Mouse (Mus musculus) left cerebral cortex, postnatal 14 days (tissue): ENCODE data around the gene Fbxl15. TPM values are rescaled to one million over a fixed set of nuclear protein-coding genes. Genes with fewer than 3 reads are reported as not detected.

Experiments used
- DNase-seq, 2 experiments: peaks; one replicate each; pipeline ENCODE4 v3.0.0; 2021 to 2022; ENCODE audit warnings: low spot score in 2 of 2, mixed read lengths in 1 of 2
- intact Hi-C: fragments of 180-260 bp; cut with DNase I; formaldehyde crosslinking; loops from one replicate; pipeline ENCODE4 v1.15.1; 2025
- total RNA-seq, 2 experiments: library from RNA; stranded (reverse); gene quantifications; 2 replicates each; pipeline ENCODE4 v1.2.3; 2021

Gene Fbxl15
- total RNA-seq, 2 experiments from 2014 or later: 26.4 to 50.4 TPM

DNA sequence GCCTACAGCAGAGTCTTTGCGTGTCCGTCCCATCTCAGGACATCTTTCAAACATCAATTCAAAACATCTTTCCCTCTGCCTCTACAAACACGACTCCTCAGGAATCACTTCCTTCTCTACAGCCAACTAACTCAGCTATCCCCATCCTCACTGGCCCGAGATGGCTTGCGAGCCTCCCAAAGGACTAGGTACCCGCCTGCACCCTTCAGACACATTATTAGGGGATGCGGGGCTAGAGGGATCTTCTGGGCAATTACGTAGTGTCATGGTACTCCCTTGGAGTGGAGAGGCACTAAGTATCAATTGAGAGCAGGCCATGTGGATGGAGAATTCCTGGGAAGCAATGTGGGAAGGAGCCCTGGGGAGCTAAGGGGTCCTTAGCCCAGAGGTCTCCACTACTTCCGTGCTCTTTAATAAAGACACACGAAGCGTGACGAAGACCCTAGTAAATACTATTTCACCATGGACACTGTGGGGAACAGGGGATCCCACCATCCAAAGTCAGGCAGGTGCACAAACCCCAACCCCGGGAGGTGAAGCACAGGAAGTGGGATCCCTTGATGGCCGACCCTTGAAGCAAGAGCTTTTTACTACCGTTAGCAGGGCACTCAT lies 9.8 kb downstream of the Fbxl15 start:
- intact Hi-C loops: loop anchor here (5.0 kb wide), 1 partner anchor 109 kb away; no protein-coding TSS in a partner anchor
- no peak for DNase-seq

DNA sequence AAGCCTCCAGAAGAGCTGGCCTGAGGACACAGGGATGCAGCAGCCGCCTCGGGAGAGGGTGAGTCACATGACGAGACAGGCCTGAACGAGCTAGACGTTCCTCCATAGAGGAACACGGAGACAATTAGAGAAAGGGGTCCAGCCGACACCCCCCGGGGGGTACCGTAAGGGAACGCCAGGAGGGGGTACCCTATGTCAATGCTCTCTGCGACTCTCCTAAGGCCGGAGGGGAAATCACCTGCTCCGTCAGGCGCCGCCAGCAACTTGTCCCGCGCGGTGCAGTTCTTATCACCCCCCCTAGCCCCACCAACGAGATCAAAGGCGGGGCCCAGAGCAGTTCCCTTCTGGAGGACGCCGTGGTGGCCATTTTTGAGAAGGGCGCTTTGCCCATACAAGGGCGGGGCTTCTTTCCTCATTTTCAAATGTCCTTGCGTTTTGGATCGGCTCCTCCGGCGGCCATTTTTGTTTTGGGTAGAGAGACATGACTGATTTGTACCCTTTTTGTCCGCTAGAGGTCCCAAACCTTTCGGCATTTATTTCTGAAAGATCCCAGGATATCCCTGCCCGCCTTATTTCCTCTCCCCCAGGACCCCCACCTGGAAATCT lies 10.4 kb downstream of the Fbxl15 start, which contains the start of gene Cuedc2:
TSS of gene Cuedc2 (minus strand) at position 372 of the 606 bp plus-strand sequence.
- peak; percentile 99 for DNase-seq
- intact Hi-C loops: loop anchor here (5.0 kb wide), 1 partner anchor 109 kb away; no protein-coding TSS in a partner anchor

DNA sequence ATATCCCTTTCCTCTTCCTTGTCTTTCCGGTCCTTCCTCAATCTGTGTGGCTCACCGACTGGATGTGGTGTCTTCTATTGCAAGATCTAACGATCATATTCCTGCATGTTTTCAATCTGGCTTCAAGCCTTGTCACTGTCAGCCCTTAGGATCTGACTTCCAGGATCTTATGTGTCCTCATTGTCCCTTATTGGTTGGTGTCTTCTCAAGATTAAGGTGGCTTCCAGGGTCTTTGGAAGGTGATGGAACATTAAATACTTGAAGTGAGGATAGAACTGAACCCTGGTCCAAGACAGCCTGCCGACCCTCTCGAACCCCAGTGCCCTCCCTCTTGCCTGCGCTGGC lies 10.9 kb downstream of the Fbxl15 start:
- no peak for DNase-seq
- intact Hi-C loops: loop anchor here (5.0 kb wide), 1 partner anchor 108 kb away; no protein-coding TSS in a partner anchor

DNA sequence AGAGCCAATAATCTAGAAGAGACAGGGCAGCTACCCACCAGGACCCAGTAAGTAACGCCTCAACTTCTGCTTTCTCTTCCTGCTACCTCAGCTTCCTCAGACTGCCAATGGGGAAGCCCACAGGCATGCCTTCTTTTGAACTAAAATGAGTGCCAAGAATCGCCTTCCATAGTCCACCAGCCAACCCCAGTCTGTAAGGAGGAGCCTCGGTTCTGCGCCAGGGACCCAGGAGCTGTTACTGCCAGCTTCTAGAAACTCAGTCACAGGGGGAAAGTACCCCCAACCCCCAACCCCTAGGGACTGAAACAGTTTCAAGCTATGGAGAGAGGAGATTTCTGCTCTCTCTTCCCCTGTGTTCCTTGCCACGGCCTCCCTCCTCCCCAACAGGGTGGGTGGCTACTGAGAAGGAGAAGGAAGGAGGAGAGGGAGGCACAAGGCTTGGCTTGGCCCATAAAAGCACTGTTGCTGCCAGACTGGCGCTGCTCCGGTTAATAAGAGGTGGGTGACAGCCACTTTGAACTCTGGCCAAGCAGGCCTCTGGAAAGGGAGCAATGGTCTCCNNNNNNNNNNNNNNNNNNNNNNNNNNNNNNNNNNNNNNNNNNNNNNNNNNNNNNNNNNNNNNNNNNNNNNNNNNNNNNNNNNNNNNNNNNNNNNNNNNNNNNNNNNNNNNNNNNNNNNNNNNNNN lies 11.4 kb downstream of the Fbxl15 start:
- DNase-seq: peak; percentile 53 to 62
- intact Hi-C loops: loop anchor here (5.0 kb wide), 1 partner anchor 108 kb away; no protein-coding TSS in a partner anchor

DNA sequence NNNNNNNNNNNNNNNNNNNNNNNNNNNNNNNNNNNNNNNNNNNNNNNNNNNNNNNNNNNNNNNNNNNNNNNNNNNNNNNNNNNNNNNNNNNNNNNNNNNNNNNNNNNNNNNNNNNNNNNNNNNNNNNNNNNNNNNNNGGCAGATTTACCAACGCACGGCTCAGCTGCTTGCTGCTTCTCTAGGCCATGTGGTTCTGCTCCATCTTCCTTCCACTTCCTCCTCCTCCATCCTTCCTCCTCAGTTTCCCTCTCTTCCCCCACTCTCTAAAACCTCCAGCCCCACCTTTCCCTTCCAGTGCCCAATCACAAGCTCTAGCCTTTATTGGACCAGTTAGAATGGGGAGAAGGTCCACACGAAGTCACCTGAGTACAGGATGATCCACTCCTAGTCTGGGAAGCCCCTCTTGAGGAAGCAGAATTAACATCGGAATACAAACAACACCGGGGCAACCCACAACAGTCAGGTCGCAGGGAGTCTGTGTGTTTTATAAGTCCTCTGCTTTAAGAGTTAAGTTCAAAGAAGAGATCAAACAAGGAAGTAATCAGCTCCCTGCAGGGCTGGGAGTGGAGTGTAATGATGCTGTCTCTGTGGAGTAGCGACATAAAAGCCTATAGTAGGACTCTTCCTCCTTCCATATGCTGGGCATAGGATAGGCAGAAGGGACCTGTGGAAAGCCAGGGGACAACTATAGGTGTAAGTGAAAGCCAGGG lies 16.9 kb downstream of the Fbxl15 start:
- intact Hi-C loops: no loop called here
- DNase-seq: no peak

DNA sequence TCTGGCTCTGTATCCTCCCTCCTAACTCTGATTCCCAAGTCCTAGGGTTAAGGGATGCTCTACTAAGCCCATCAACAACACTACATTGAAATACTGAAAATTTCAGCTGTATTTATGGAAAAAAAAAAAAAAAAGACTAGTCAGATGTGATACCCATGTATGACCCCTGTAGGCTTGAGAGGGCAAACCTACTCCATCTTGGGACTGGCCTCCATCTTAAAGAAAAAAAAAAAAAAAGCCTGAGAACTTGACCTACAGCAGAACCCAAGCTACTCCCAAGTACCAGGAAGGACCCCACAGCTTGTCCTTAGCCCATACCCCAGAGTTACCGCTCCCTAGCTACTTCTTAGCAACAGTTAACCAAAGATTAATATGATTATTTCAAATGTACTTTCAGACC lies 19.2 kb downstream of the Fbxl15 start:
- no peak for DNase-seq
- intact Hi-C loops: no loop called here

DNA sequence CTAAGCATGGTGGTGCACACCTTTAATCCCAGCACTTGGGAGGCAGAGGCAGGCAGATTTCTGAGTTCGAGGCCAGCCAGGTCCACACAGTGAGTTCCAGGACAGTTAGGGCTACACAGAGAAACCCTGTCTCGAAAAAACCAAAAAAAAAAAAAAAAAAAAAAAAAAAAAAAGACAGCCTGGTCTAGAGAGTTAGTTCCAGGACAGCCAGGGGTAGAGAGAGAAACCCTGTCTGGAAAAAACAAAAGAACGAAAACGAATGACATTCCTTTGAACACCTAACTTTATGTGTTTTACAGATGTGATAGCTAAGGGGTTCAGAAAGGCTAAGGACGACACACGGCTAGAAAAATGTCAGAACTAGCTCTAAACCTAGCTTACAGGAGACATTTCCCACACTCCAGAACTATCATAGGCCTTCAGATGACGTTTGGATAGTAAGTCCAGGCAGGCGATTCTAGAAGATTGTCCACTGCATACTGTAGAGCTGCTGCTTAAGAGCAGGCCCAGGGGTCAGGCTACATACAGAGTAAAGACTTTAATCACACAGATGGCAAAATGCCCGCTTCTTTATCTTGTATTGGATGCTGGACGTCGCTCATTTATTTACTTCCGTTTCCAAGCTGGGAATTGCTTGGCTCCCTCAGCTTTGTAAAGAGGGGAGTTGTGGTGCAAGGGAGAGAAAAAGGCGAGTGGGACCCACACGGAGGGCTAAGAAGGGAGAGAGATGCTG lies 20.1 kb downstream of the Fbxl15 start:
- intact Hi-C loops: no loop called here

DNA sequence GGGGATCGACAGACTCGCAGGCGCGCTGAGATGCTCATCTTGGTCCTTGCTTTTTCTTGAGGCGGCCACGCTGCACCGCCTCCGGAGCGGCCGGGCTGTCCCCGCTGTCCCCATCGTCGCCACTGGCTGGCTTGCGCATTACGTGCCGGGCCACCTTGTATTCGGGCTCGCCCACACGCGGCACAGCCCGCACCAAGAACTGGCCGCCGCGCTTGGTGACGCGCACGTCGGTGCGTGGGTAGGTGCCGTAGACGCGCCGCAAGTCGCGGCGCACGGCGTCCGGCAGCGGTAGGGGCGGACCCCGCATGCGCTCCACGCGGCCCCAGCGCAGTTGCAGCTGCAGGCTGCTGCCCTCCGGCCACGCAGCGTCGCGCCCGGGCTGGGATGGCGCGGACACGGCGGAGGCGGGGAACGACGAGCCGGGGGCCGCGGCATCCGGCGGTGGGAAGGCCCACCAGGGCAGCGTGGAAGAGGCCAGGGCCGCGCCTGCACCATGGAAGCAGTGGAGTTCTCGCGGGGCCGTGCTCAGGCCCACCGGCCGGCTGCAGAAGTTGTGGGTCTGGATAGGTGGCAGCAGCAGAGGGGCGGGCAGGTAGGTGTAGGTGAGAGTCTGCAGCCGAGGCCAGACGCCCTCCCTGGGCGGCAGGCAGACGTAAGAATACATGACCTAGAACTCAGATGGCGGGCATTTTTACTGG lies 20.9 kb downstream of the Fbxl15 start:
- intact Hi-C loops: no loop called here
- peak; percentile 92 to 95 for DNase-seq

More for the DNA sequence above, 20.1 kb downstream of the Fbxl15 start:
- no peak for DNase-seq

DNA sequence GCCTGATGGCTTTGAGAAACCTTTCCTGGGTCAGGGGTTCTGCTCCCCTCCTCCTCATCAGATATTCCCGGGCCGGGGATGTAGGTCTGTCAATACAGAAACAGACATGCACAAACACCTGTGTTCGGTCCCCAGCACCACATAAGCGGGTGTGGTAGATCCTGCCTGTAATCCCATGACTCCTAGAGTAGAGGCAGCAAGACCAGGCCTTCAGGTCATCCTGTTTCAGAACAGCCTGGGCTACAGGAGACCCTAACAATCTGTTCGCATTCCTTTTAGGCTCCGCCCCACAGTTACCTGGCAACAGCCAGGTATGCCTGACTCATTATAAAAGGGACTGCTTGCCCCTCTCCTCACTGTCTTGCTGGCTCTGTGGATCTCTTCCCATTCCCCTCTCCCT lies 21.6 kb downstream of the Fbxl15 start:
- no peak for DNase-seq
- intact Hi-C loops: no loop called here

DNA sequence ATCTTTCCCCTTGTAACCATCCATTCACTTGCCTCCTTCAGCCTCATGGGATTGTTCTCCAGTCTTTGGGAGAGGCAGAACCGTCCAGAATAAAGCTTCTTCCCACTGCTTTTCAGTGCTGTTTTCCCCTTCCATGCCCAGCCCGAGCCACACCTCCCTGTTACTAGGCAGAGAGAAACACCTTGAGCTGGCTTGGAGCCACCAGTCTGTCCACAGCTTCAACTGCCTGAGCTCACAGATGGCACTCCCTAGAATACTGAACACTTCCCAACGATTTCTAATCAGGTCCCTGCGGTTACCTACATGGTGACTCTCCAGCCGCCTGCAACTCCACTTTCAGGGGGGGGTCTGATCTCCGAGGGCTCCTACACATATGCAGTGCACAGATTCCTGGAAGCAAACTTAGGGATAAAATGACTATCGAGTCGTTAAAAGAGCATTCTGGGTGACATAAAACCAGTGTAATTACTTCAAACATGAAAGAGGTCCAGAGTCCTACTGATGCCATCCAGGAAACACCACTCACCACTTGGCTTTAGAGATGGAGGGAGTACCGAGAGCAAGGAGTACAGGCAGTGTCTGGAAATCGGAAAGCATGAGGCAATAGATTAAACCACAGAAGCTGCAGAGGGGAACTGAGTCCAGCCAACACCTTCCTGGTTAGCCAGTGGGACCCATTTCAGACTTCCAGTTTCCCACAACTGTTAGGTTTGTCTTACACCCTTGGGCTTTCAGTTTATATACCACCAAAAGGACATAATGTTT lies 22.4 kb downstream of the Fbxl15 start, which contains the start of gene 2310034G01Rik:
TSS of gene 2310034G01Rik (minus strand) at position 135 of the 765 bp plus-strand sequence.
- no peak for DNase-seq
- intact Hi-C loops: no loop called here

DNA sequence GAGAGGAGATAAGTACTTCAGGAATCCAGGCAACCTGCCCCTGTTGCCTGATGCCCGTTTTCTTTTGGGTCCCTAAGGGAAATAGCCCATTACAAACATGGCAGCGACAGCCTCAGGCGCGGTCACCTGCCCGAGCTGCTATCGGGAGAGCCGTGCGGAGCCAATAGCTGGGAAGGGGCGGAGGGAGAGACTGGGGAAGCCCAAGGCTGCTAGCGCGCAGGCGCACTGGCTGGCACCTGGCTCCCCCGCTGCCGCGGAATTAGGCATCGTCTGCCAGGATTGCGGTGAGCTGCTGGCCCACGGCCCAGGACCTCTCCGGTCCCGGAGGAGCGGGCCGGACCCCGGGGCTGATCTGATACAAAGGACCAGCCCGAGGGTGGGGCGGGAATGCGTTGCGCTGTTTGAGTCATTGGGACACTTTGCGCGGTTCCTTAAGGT lies 28.7 kb downstream of the Fbxl15 start:
- intact Hi-C loops: no loop called here
- peak; percentile 92 for DNase-seq

DNA sequence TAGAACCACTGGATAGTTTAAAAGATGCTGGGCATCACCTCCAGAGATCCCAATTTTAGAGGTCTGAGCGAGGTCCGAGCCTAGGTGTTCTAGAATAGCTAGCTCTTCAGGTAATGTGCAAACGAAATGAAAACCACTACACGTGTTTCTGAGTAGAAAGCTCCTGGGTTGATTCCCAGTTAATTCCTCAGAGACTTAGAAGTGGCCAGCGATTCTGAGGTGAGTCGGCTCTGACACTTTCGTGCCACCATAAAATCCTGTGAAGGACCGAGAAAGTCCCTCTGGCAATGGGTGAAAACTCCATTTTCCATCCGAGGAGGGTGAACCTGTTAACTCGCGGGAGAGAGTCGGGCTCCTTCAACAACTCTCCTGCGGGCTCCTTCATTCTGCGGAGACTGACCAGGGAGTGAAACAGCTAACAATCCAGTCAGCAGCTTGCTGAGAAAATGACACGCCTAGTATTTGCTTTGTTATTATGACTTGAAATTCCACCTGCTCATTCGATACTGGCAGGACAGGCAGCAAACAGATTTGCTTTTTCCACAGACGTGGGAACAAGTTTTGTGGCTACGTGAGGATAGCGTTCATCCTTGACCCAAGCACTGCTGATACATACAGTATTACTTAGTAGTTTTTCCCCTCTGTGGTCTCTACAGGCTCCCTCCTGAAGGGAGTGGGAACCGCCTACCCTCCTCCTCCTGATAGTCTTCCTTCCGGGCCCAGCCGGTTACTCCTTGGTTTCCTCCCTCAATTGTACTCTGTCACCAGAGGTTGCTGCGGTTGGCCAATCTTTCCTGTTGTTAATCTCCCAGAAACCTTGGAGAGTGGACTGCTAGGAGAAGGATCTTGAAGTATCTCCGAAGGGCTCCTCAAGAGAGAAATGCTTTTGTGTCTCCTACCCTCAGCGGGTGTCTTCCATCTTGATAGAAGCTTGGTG lies 29.6 kb downstream of the Fbxl15 start:
- DNase-seq: no peak
- intact Hi-C loops: no loop called here

DNA sequence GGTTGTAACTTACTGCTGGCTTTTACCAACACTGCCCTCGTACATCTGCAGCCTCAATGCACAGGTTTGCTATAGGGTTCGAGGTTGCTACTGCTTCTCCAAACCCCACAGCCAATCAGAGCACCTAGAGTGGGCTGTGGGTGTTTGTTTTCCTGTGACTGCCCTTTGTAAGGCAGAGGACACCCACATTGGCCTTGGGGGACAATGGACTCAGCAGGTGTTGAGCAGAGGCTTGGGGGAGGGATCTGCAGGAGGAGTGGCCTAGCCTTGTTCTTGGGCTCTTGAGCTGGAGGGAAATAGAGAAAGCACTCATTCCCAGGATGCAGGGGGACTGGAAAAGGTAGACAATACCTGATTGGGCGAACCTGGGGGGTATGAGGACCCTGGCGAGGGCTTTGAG lies 30.4 kb downstream of the Fbxl15 start:
- intact Hi-C loops: no loop called here
- no peak for DNase-seq

DNA sequence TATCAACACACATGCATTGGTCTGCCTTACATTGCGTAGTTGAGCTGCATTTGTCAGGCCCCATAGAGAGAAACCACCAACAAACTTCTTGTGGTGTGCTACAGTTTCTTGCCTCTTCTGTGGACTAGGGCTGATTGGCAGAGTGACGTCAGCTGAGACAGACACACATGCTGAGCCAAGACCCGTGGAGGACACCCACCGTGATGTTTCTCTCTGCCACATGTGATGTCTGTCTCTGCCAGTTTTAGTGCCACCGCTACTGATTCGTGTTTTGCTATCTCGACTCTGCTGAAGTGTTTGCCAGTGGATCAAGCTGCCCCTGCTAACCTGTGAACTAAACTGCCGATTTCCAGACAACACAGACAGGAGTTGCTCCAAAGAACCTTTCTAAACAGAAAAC lies 34.1 kb downstream of the Fbxl15 start:
- intact Hi-C loops: no loop called here
- DNase-seq: no peak

DNA sequence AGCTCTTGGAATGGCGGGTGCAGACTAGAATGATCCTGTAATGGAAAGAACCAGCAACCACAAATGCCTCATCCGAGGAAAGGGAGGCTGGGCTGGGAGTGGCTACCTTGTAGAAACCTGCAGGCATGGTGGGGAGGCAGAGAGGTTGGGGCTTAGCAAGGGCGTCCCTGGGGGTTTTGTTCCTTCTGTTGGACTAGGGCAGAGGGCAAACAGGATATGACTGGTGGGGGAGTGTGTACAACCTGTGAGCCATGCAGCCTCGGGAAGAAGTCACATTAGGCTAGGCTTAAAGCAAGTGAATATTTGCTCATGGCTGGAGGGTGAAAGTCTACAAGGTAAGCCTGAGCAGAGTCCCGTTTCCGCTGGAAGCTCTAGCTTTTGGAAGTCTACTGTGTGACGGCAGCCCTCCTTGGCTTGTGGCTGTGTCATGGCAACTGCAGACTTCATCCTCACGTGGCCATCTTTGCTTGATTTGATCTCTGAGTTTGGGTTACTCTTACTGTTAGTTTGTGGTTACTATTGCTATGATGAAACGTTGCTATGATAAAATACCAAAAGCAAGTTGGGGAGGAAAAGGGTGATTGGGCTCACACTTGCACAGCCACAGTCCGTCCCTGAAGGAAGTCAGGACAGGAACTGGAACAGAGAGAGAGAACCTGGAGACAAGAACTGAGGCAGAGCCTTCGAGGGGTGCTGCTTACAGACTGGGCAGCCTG lies 35.5 kb downstream of the Fbxl15 start:
- no peak for DNase-seq

More for the DNA sequence above, 35.5 kb downstream of the Fbxl15 start:
- intact Hi-C loops: no loop called here
